Mouse (Mus musculus) liver, postnatal 0 days (tissue): ENCODE measurements around the gene Ifna13. TPM values are rescaled to one million over a fixed set of nuclear protein-coding genes. Genes with fewer than 3 reads are reported as not detected.

Source experiments
- ATAC-seq: fragments of 200-750 bp; cut with Nextera tagmentation; 2 replicates; pipeline ENCODE4 v1.8.0; 2017; ENCODE audit warnings: mild to moderate bottlenecking, moderate library complexity
- DNase-seq: peaks from one replicate; pipeline ENCODE4 v3.0.0-alpha.2; 2016
- H3K27ac ChIP-seq: fragments of 300-500 bp; sonication (generic); 2 replicates; pipeline ENCODE4 v1.5.1; 2014; ENCODE audit warnings: antibody characterized with exemption, moderate library complexity, mild to moderate bottlenecking, low read depth
- H3K27me3 ChIP-seq: fragments of 300-500 bp; sonication (generic); 2 replicates; pipeline ENCODE4 v1.6.1; 2014; ENCODE audit warnings: low read length, control low read depth, mixed read lengths; ENCODE audit not compliant: insufficient read depth
- H3K36me3 ChIP-seq: fragments of 300-500 bp; sonication (generic); replicated peaks from 2 replicates; pipeline ENCODE4 v1.6.1; 2014; ENCODE audit warnings: mild to moderate bottlenecking, control low read depth, low read length, moderate library complexity, mixed read lengths; ENCODE audit not compliant: insufficient read depth
- H3K4me1 ChIP-seq: fragments of 300-500 bp; sonication (generic); 2 replicates; pipeline ENCODE4 v1.6.1; 2014; ENCODE audit warnings: antibody characterized with exemption, mild to moderate bottlenecking, control low read depth; ENCODE audit not compliant: insufficient read depth
- H3K4me2 ChIP-seq: fragments of 300-500 bp; sonication (generic); 2 replicates; pipeline ENCODE4 v1.6.1; 2014; ENCODE audit warnings: low read depth, mild to moderate bottlenecking, low read length, moderate library complexity, mixed read lengths
- H3K4me3 ChIP-seq: fragments of 300-500 bp; sonication (generic); 2 replicates; pipeline ENCODE4 v1.5.1; 2014; ENCODE audit warnings: low read depth, low read length
- H3K9ac ChIP-seq: fragments of 300-500 bp; sonication (generic); replicated peaks from 2 replicates; pipeline ENCODE4 v1.6.1; 2014; ENCODE audit warnings: mild to moderate bottlenecking, moderate library complexity
- H3K9me3 ChIP-seq: fragments of 300-500 bp; sonication (generic); 2 replicates; pipeline ENCODE4 v1.6.1; 2016; ENCODE audit warnings: mild to moderate bottlenecking, control low read depth, low read length, mixed read lengths
- CTCF ChIP-seq: sonication (generic); IDR thresholded peaks from 2 replicates; pipeline ENCODE4 v1.5.1; 2016; ENCODE audit warnings: antibody characterized with exemption, low read depth
- EP300 ChIP-seq: IDR thresholded peaks from 2 replicates; pipeline ENCODE4 v1.6.1; 2016; ENCODE audit warnings: antibody characterized with exemption, low read depth, mild to moderate bottlenecking
- WGBS: fragments of 180-500 bp; shearing (Covaris S2); extraction: QIAGEN DNeasy Blood & Tissue Kit; methylation state at CpG from one replicate; pipeline ENCODE4 v1.1.7; 2014; ENCODE audit not compliant: insufficient replicate concordance; 5-methylcytosine and 5-hydroxymethylcytosine counted together
- polyA plus RNA-seq: library from polyadenylated mRNA; unstranded; fragments of >200 nt; fragmentation: Nextera tagmentation; extraction: Ambion mirVana; gene quantifications from 2 replicates; pipeline ENCODE4 v1.2.1, GENCODE M21; 2015

The Ifna13 gene
- not detected in 2 replicates for polyA plus RNA-seq

GRCm38 (mm10) chr4:88644359-88644758 lies at the start of gene Ifna13:
Gene Ifna13 (minus strand): TSS chr4:88644459.
- no peaks in the 10 kb centered on the region for H3K4me1 ChIP-seq
- 41% methylated on average over 2 of the region's 2 CpGs for WGBS
- no peak within 1 kb of the TSS for H3K9ac ChIP-seq
- H3K27me3 ChIP-seq: no peaks in the 10 kb centered on the region
- no peak within 1 kb of the TSS for H3K4me3 ChIP-seq
- no peak for TF ChIP-seq CTCF
- no peak for TF ChIP-seq EP300
- H3K9me3 ChIP-seq: no peaks in the 10 kb centered on the region
- H3K27ac ChIP-seq: no peak within 1 kb of the TSS
- ATAC-seq: no peak
- no peak within 1 kb of the TSS for H3K4me2 ChIP-seq
- no peaks in the 10 kb centered on the region for H3K36me3 ChIP-seq
- DNase-seq: no peak

GRCm38 (mm10) chr4:88693392-88693791 lies 49.1 kb upstream of the Ifna13 start:
- DNase-seq: no peak
- no peak for TF ChIP-seq CTCF
- TF ChIP-seq EP300: no peak
- Histone ChIP-seq H3K4me3 (no peak overlapping the region), H3K27ac (no peak overlapping the region), H3K36me3 (no peaks in the 10 kb centered on the region), H3K4me1 (no peaks in the 10 kb centered on the region), H3K9me3 (no peaks in the 10 kb centered on the region), H3K27me3 (no peaks in the 10 kb centered on the region), H3K9ac (no peak overlapping the region), H3K4me2 (no peak overlapping the region)
- WGBS: 38% methylated on average over 2 of the region's 2 CpGs
- no peak for ATAC-seq

- ATAC-seq: no peak
- H3K9me3 ChIP-seq: no peaks in the 10 kb centered on the region
- no peaks in the 10 kb centered on the region for H3K27me3 ChIP-seq
- no peak overlapping the region for H3K4me3 ChIP-seq
- no peak for DNase-seq
- no peaks in the 10 kb centered on the region for H3K36me3 ChIP-seq
- no peak overlapping the region for H3K9ac ChIP-seq
- no peak overlapping the region for H3K4me2 ChIP-seq
- TF ChIP-seq EP300 (no peak), CTCF (no peak)
- 41% methylated on average over 1 of the region's 1 CpGs for WGBS
- H3K4me1 ChIP-seq: no peaks in the 10 kb centered on the region
- no peak overlapping the region for H3K27ac ChIP-seq
These were observed 48.3 kb upstream of the Ifna13 start for GRCm38 (mm10) chr4:88692537-88692936.

DNA sequence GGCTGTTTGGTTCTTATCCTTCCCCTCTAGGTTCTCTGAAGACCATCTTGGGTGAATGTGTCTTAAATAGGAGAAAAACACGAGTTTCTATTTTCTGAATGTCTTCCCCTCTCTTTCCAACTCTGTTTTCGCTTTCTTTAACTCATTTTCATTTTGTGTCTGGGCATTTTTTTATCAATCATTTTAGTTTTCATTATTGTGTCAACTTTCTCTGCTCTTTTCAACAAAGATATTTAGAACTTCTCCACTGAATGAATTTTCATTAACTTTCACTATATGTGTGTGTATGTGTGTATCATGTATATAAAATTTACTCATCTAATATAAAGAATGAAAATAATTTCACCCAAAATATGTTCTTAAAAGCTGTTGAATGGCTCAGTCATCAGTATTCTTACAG lies 47.0 kb upstream of the Ifna13 start, which contains the start of gene Ifnab:
Gene Ifnab (minus strand): TSS at position 101 of the 400 bp plus-strand sequence.
- no peak for TF ChIP-seq CTCF
- no peak for TF ChIP-seq EP300
- Histone ChIP-seq H3K27ac (no peak within 1 kb of the TSS), H3K9ac (no peak within 1 kb of the TSS), H3K9me3 (no peaks in the 10 kb centered on the region), H3K4me1 (no peaks in the 10 kb centered on the region), H3K27me3 (no peaks in the 10 kb centered on the region), H3K36me3 (no peaks in the 10 kb centered on the region), H3K4me3 (no peak within 1 kb of the TSS), H3K4me2 (no peak within 1 kb of the TSS)
- 52% methylated on average over 2 of the region's 2 CpGs for WGBS
- ATAC-seq (no peak), DNase-seq (no peak)

- H3K9me3 ChIP-seq: no peaks in the 10 kb centered on the region
- H3K36me3 ChIP-seq: no peaks in the 10 kb centered on the region
- TF ChIP-seq EP300: no peak
- TF ChIP-seq CTCF: no peak
- H3K4me1 ChIP-seq: no peaks in the 10 kb centered on the region
- no peak within 1 kb of the TSS for H3K27ac ChIP-seq
- DNase-seq (no peak), ATAC-seq (no peak)
- 59% methylated on average over 1 of the region's 1 CpGs for WGBS
- H3K9ac ChIP-seq: no peak within 1 kb of the TSS
- no peak within 1 kb of the TSS for H3K4me3 ChIP-seq
- no peaks in the 10 kb centered on the region for H3K27me3 ChIP-seq
- H3K4me2 ChIP-seq: no peak within 1 kb of the TSS
These were observed 39.6 kb upstream of the Ifna13 start, which contains the start of gene Ifna2 for GRCm38 (mm10) chr4:88683812-88684211. Gene Ifna2 (minus strand): TSS chr4:88683912.

- Histone ChIP-seq H3K4me2 (no peak overlapping the region), H3K36me3 (no peaks in the 10 kb centered on the region), H3K27ac (no peak overlapping the region), H3K4me3 (no peak overlapping the region), H3K4me1 (no peaks in the 10 kb centered on the region), H3K27me3 (no peaks in the 10 kb centered on the region), H3K9me3 (no peaks in the 10 kb centered on the region), H3K9ac (no peak overlapping the region)
- WGBS: 35% methylated on average over 3 of the region's 3 CpGs
- DNase-seq: no peak
- no peak for TF ChIP-seq EP300
- no peak for TF ChIP-seq CTCF
- no peak for ATAC-seq
These were observed 37.1 kb upstream of the Ifna13 start for GRCm38 (mm10) chr4:88681353-88681752.

DNA sequence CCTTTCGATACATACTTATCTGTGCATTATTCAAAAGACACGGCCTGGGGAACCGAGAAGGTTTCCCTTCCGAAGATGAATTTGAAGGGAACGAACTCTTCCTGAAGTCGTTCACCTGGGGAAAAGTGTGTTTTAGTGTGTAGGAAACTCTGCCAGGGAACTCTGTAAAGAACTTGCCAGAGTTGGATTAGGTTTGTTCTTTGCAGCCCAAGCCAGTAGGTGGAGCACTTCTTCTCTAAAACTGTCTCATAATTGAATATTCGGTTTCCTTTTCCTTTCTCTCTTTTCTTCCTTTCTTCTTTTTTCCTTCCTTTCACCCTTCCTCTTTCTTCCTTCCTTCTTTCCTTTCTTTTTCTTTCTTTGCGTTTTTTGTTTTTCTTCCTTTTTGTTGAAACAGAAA lies 36.1 kb upstream of the Ifna13 start:
- Histone ChIP-seq H3K27me3 (no peaks in the 10 kb centered on the region), H3K27ac (no peak overlapping the region), H3K4me2 (no peak overlapping the region), H3K9ac (no peak overlapping the region), H3K36me3 (no peaks in the 10 kb centered on the region), H3K9me3 (no peaks in the 10 kb centered on the region), H3K4me1 (no peaks in the 10 kb centered on the region), H3K4me3 (no peak overlapping the region)
- DNase-seq (no peak), ATAC-seq (no peak)
- TF ChIP-seq EP300 (no peak), CTCF (peak; percentile 58)
- WGBS: 37% methylated on average over 8 of the region's 8 CpGs
